Mouse (Mus musculus) intestine, embryonic 16.5 days (tissue): ENCODE measurements at regions not wholly inside any gene's neighbourhood (a gene's known extent, or its start where the extent isn't known, plus 50 kb on each side); places are given as distances from the start of the nearest gene placed in this dataset.

Source experiments
- ATAC-seq: fragments of 200-750 bp; cut with Nextera tagmentation; 2 replicates; pipeline ENCODE4 v1.8.0; 2017; ENCODE audit warnings: moderate TSS enrichment, moderate library complexity
- H3K27ac ChIP-seq: fragments of 300-500 bp; sonication (generic); 2 replicates; pipeline ENCODE4 v1.5.1; 2014; ENCODE audit warnings: mild to moderate bottlenecking, low read length
- H3K27me3 ChIP-seq: fragments of 300-500 bp; sonication (generic); replicated peaks from 2 replicates; pipeline ENCODE4 v1.6.1; 2014; ENCODE audit warnings: low read length, control low read depth, mixed read lengths; ENCODE audit not compliant: control insufficient read depth, insufficient read depth
- H3K36me3 ChIP-seq: fragments of 300-500 bp; sonication (generic); 2 replicates; pipeline ENCODE4 v1.6.1; 2014; ENCODE audit warnings: low read length, control low read depth; ENCODE audit not compliant: control insufficient read depth, insufficient read depth
- H3K4me1 ChIP-seq: fragments of 300-500 bp; sonication (generic); 2 replicates; pipeline ENCODE4 v1.6.1; 2014; ENCODE audit warnings: low read length, control low read depth, mixed read lengths; ENCODE audit not compliant: control insufficient read depth, insufficient read depth
- H3K4me2 ChIP-seq: fragments of 300-500 bp; sonication (generic); 2 replicates; pipeline ENCODE4 v1.6.1; 2014; ENCODE audit warnings: low read depth, low read length, control low read depth
- H3K4me3 ChIP-seq: fragments of 300-500 bp; sonication (generic); 2 replicates; pipeline ENCODE4 v1.5.1; 2014; ENCODE audit warnings: mild to moderate bottlenecking, low read length
- H3K9ac ChIP-seq: fragments of 300-500 bp; sonication (generic); 2 replicates; pipeline ENCODE4 v1.6.1; 2014; ENCODE audit warnings: low read depth, low read length
- H3K9me3 ChIP-seq: fragments of 300-500 bp; sonication (generic); 2 replicates; pipeline ENCODE4 v1.6.1; 2016; ENCODE audit warnings: low read length, control low read depth; ENCODE audit not compliant: control insufficient read depth
- WGBS: fragments of 180-500 bp; shearing (Covaris S2); extraction: QIAGEN DNeasy Blood & Tissue Kit; methylation state at CpG from one replicate; pipeline ENCODE4 v1.1.7; 2014; 5-methylcytosine and 5-hydroxymethylcytosine counted together

DNA sequence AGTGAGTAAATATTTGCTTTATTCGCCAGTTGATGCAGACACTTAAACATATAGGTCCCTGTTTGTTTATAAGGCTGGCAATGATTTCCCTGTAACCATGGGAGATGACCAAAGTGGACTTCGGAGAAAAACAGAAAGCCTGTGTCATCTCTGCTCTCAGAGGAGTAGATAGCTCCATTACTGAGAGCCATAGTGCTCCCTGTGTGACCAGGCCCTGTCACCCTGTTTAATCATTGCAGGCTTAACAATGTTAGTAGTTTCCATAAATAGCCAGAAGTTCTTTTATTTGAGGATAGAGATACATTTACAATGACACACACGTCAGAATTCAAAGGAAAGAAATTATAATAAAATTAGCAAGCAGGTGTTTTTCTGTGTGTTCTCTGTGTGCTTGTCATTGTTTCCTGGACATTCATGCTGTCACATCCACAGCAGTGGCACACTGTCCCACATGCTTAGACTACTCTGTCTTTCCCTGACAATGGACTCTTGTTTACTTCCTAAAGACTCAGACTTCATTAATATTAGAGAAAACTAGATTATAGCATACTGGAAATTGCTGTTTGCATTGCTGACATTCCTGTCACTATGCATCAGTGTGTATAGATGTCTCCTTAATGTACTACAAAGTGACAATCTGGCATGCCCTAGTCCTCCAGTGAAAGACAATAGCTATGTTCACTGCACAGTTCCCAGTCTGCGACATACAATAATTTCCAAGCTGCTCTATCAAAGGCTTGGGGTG is 115.8 kb upstream of the Tent5a start:
- H3K27ac ChIP-seq: no peak overlapping the region
- H3K9ac ChIP-seq: no peak overlapping the region
- WGBS: 48% methylated on average over 4 of the region's 4 CpGs
- H3K36me3 ChIP-seq: no peaks in the 10 kb centered on the region
- H3K27me3 ChIP-seq: no peaks in the 10 kb centered on the region
- no peaks in the 10 kb centered on the region for H3K9me3 ChIP-seq
- H3K4me2 ChIP-seq: no peak overlapping the region
- no peak overlapping the region for H3K4me3 ChIP-seq
- H3K4me1 ChIP-seq: no peaks in the 10 kb centered on the region
- ATAC-seq: peak; percentile 47; the same call in 1 of the 2 replicates

DNA sequence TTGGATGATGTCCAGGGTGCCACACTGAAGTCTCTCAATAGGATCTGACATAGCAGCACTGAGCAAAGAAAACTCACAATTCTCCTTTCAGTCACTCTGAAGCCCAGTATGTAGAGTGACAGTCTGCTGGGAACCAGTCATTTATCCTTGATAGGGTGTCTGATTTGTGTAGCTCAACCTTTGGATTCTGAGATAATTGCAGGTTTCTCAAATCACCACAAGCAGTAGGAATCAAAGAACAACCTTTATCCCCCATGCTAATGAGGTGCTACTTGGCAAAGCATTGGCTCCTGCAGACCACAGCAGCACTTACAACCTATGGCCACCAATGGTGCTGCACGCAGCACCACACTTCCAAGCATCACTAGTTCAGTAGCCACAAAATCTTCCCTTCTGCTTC is 112.5 kb upstream of the Tent5a start:
- H3K27me3 ChIP-seq: no peaks in the 10 kb centered on the region
- no peak overlapping the region for H3K4me3 ChIP-seq
- no peaks in the 10 kb centered on the region for H3K36me3 ChIP-seq
- ATAC-seq: peak; percentile 84
- H3K4me1 ChIP-seq: no peaks in the 10 kb centered on the region
- no peaks in the 10 kb centered on the region for H3K9me3 ChIP-seq
- no peak overlapping the region for H3K4me2 ChIP-seq
- H3K27ac ChIP-seq: no peak overlapping the region
- no peak overlapping the region for H3K9ac ChIP-seq
- WGBS: 61% methylated on average over 1 of the region's 1 CpGs

DNA sequence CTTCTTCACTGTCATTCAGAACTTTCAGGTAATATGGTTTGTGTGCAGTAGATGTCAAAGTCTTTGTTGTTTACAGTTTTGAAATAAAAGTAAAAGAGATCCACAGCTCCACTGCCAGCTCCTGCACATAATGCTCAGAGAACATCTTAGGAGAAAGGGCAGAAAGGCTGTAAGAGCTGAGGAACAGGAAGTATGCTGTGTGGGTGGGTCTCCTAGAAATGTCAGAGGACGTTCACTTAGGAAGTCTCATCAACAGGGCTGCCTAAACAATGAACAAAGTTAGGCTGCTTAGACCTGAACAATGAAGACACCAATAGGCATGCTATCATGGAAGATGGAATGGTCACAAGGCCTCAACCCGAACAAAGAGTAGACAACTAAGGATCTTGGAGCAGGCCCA is 105.1 kb upstream of the Tent5a start:
- Histone ChIP-seq H3K27ac (no peak overlapping the region), H3K4me2 (no peak overlapping the region), H3K4me3 (no peak overlapping the region), H3K9ac (no peak overlapping the region), H3K27me3 (no peaks in the 10 kb centered on the region), H3K36me3 (no peaks in the 10 kb centered on the region), H3K9me3 (no peaks in the 10 kb centered on the region), H3K4me1 (no peaks in the 10 kb centered on the region)
- WGBS: 69% methylated on average over 2 of the region's 2 CpGs
- no peak for ATAC-seq

DNA sequence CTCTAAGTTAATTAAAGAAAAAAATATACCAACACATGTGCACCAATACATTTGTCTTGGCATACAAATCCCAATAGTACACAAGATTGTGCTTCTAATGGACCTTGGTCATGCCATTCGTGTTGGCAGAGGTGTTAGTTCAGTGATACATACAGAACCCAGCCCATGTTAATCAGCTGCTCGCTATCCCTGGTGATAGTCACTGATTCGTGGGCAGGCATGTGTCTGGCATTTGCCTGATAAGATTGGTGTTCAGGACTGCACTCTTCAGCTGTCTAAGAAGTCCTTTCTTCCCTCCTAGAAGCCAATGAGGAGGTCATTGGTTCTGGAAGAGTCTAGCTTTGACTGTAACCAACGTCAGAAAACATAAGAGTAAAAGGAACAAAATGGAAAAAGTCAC is 99.7 kb upstream of the Tent5a start:
- no peak overlapping the region for H3K27ac ChIP-seq
- no peaks in the 10 kb centered on the region for H3K36me3 ChIP-seq
- H3K4me2 ChIP-seq: no peak overlapping the region
- WGBS: 78% methylated on average over 4 of the region's 4 CpGs
- no peaks in the 10 kb centered on the region for H3K9me3 ChIP-seq
- H3K9ac ChIP-seq: no peak overlapping the region
- H3K27me3 ChIP-seq: no peaks in the 10 kb centered on the region
- H3K4me1 ChIP-seq: no peaks in the 10 kb centered on the region
- no peak for ATAC-seq
- no peak overlapping the region for H3K4me3 ChIP-seq

DNA sequence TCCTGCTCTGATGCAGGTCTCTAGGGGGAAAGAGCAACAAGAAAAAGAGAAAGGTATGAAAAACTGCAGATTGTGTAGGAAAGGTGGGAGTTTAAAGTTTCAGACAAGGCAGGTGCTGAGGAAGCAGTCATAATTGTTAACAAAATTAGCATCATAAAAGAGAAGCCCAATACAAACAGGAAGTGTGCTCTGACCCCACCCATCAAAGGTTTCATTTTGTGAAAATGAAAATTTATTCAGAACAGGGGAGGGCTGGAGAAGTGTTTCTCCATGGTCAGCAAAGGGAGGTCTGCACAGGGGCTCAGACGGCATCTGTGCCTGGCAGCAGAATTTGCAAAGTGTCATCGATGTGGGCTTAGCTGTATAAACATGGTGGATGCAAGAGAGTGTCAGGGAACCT is 96.8 kb upstream of the Tent5a start:
- no peak overlapping the region for H3K4me2 ChIP-seq
- 81% methylated on average over 2 of the region's 2 CpGs for WGBS

DNA sequence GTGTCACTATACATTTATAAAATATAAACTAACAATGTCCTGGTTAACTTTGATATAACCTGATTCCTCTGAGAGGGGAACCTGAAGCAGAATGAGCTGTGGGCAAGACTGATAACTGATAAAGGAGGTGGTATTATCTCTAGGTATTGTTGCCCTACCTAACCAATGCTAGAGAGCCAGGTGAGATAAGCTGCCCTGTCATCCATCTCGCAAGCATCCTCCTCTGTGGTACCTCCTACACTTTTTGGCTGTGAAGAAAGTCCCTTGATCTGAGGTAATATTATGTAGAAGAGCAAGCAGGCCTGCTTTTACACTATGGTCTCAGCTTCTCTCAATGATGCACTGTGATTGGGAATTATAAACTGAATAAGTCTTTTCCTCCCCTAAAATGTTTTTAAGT is 87.2 kb upstream of the Tent5a start:
- no peak overlapping the region for H3K4me3 ChIP-seq
- no peaks in the 10 kb centered on the region for H3K36me3 ChIP-seq
- H3K27me3 ChIP-seq: no peaks in the 10 kb centered on the region
- no peak overlapping the region for H3K4me2 ChIP-seq
- no peak overlapping the region for H3K9ac ChIP-seq
- ATAC-seq: no peak
- WGBS: 84% methylated on average over 1 of the region's 1 CpGs
- no peak overlapping the region for H3K27ac ChIP-seq
- peaks cover 3% of the 10 kb centered on the region; the same call in 1 of the 2 replicates for H3K4me1 ChIP-seq
- no peaks in the 10 kb centered on the region for H3K9me3 ChIP-seq

More for the DNA sequence above, 96.8 kb upstream of the Tent5a start:
- Histone ChIP-seq H3K4me3 (no peak overlapping the region), H3K36me3 (no peaks in the 10 kb centered on the region), H3K9ac (no peak overlapping the region), H3K27ac (no peak overlapping the region), H3K9me3 (no peaks in the 10 kb centered on the region), H3K27me3 (no peaks in the 10 kb centered on the region), H3K4me1 (no peaks in the 10 kb centered on the region)
- no peak for ATAC-seq

DNA sequence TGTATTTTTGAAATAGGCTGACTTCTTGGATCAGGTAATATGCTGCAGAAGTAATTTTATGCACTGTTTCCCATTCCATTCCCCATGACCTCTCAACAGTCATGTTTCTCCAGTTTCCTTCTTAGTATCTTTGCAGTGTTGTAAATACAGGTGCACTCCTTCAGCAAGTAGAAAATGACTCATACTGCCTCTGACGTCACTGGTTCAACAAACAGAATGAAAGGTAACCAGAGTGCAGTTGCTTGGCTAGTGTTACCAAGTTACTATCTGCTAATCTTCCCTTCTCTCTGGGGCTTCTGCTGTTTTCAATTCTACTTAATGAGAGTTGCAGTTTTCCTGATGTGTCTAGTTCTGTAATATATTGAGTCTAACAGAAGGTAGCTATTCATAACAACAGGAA is 86.7 kb upstream of the Tent5a start:
- 13% methylated on average over 1 of the region's 1 CpGs for WGBS
- H3K27me3 ChIP-seq: no peaks in the 10 kb centered on the region
- H3K4me3 ChIP-seq: no peak overlapping the region
- H3K36me3 ChIP-seq: no peaks in the 10 kb centered on the region
- ATAC-seq: peak; percentile 75
- no peak overlapping the region for H3K27ac ChIP-seq
- H3K4me1 ChIP-seq: peaks cover 3% of the 10 kb centered on the region; the same call in 1 of the 2 replicates
- H3K9me3 ChIP-seq: no peaks in the 10 kb centered on the region
- H3K9ac ChIP-seq: no peak overlapping the region
- no peak overlapping the region for H3K4me2 ChIP-seq

DNA sequence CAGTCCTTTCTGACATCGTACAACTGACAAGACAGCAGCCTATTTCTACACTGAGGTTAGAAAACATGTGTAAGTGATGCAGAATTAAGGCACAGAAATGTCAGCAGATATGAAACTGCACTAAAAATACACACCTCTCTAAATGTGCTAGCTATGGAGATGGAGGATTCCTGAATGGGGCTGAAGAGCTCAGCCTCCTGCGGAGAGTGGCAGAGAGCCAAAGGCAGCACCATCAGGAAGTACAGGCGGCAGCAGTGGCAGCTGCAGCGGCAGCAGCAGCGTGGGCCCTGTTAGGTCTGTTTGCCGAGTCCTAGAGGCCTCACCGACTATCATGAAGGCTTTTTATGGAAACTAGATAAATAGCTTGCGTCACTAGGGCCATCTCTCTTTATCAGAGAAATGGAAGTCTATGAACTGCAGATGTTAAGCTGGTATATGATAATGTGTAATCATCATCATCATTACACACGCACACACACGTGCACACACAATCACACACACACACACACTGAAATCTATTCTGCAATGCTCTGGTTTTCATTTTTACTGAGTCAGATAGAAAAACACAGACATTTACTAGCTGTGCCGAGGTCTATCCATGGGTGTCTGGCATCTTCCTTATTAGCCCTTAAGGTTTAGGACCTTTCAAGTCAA is 83.6 kb upstream of the Tent5a start:
- no peak overlapping the region for H3K4me3 ChIP-seq
- no peaks in the 10 kb centered on the region for H3K36me3 ChIP-seq
- no peak overlapping the region for H3K9ac ChIP-seq
- 27% methylated on average over 11 of the region's 11 CpGs for WGBS
- peak overlapping the region; percentile 51 for H3K27ac ChIP-seq
- H3K9me3 ChIP-seq: no peaks in the 10 kb centered on the region
- H3K27me3 ChIP-seq: no peaks in the 10 kb centered on the region
- 0 out of 2 replicates have a peak overlapping the region, but pooled peaks have one; percentile 4 for H3K4me2 ChIP-seq
- peaks cover 14% of the 10 kb centered on the region for H3K4me1 ChIP-seq
- ATAC-seq: peak; percentile 78

DNA sequence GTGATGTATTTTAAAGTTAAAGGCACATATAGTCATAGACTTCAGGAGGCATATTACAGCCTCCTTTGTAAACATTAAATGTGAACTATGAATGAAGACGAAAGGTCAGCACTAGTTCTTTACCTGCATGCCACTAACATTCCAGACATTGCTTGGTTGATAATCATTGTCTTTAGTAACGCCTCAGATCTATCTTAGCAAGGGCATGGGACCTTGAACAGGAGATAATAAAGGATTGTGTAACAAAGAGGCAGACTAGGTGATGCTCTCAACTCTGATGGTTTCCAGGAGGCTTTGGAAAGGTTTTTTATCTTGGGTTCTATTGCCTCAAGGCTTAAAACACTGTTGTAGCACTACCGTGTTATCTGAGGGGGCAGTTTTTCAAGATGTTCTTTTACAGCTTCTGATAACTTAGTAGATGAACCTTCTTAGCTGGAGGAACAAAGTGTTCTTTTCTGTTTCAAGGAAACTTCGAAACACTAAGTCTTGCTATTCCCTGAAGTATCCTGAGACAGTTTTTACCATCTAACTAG is 82.9 kb upstream of the Tent5a start:
- Histone ChIP-seq H3K36me3 (no peaks in the 10 kb centered on the region), H3K4me2 (0 out of 2 replicates have a peak overlapping the region, but pooled peaks have one; percentile 4), H3K9me3 (no peaks in the 10 kb centered on the region), H3K27ac (peak overlapping the region; percentile 51), H3K9ac (no peak overlapping the region), H3K4me3 (no peak overlapping the region), H3K27me3 (no peaks in the 10 kb centered on the region), H3K4me1 (peaks cover 14% of the 10 kb centered on the region)
- ATAC-seq: peak; percentile 77
- 50% methylated on average over 4 of the region's 4 CpGs for WGBS
